Mouse (Mus musculus) stomach, postnatal 0 days (tissue): Measurements from ENCODE around the gene Trpm3. TPM values are rescaled to one million over a fixed set of nuclear protein-coding genes. Genes with fewer than 3 reads are reported as not detected.

Experiments used
- ATAC-seq: fragments of 200-750 bp; cut with Nextera tagmentation; 2 replicates; pipeline ENCODE4 v1.8.0; 2017; ENCODE audit not compliant: low FRiP score, low TSS enrichment
- DNase-seq: peaks from one replicate; pipeline ENCODE4 v3.0.0-alpha.2; 2016; ENCODE audit warnings: low spot score
- H3K27ac ChIP-seq: fragments of 300-500 bp; sonication (generic); replicated peaks from 2 replicates; pipeline ENCODE4 v1.5.1; 2014; ENCODE audit warnings: mild to moderate bottlenecking, control low read depth
- H3K27me3 ChIP-seq: fragments of 300-500 bp; sonication (generic); 2 replicates; pipeline ENCODE4 v1.6.1; 2014; ENCODE audit warnings: low read length; ENCODE audit not compliant: control insufficient read depth, insufficient read depth
- H3K36me3 ChIP-seq: fragments of 300-500 bp; sonication (generic); 2 replicates; pipeline ENCODE4 v1.6.1; 2014; ENCODE audit warnings: low read length, mixed read lengths; ENCODE audit not compliant: control insufficient read depth, insufficient read depth
- H3K4me1 ChIP-seq: fragments of 300-500 bp; sonication (generic); replicated peaks from 2 replicates; pipeline ENCODE4 v1.6.1; 2014; ENCODE audit warnings: antibody characterized with exemption; ENCODE audit not compliant: control insufficient read depth, insufficient read depth
- H3K4me2 ChIP-seq: fragments of 300-500 bp; sonication (generic); replicated peaks from 2 replicates; pipeline ENCODE4 v1.6.1; 2014; ENCODE audit warnings: low read depth, mild to moderate bottlenecking, control low read depth, moderate library complexity
- H3K4me3 ChIP-seq: fragments of 300-500 bp; sonication (generic); 2 replicates; pipeline ENCODE4 v1.5.1; 2014; ENCODE audit warnings: low read depth, low read length, control low read depth
- H3K9ac ChIP-seq: fragments of 300-500 bp; sonication (generic); 2 replicates; pipeline ENCODE4 v1.6.1; 2014; ENCODE audit warnings: mild to moderate bottlenecking, low read length, control low read depth, mixed read lengths
- H3K9me3 ChIP-seq: fragments of 300-500 bp; sonication (generic); 2 replicates; pipeline ENCODE4 v1.6.1; 2016; ENCODE audit warnings: low read length; ENCODE audit not compliant: control insufficient read depth
- CTCF ChIP-seq: IDR thresholded peaks from 2 replicates; pipeline ENCODE4 v1.5.1; 2016; ENCODE audit warnings: antibody characterized with exemption, low read depth, mild to moderate bottlenecking, moderate library complexity
- EP300 ChIP-seq: optimal IDR thresholded peaks from 2 replicates; pipeline ENCODE3; 2016; ENCODE audit warnings: antibody characterized with exemption
- WGBS: fragments of 180-500 bp; shearing (Covaris S2); extraction: QIAGEN DNeasy Blood & Tissue Kit; methylation state at CpG from one replicate; pipeline ENCODE4 v1.1.7; 2014; 5-methylcytosine and 5-hydroxymethylcytosine counted together
- polyA plus RNA-seq: library from polyadenylated mRNA; unstranded; fragments of >200 nt; fragmentation: Nextera tagmentation; extraction: Ambion mirVana; gene quantifications from 2 replicates; pipeline ENCODE4 v1.2.1, GENCODE M21; 2015

Gene Trpm3
- polyA plus RNA-seq, 1 experiment from 2014 or later = 0.33 TPM

DNA sequence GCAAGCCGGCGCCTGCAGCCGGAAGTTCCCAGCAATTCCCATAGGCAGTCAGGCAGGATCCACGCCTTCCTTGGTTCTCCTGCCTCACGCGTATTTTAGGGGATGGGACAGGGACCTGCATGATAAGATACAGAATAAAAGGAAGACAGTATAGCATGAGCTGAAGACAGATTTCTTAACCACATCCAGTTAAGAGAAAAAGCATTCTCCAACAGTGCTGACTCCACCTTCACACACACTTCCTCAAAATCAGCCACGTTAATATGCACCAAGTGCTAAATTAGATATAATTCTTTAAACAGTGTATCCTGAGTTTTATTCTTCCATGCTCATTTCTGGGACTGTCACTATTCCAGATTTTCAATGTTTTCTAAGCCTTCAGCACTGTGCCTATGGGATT, 839.9 kb downstream of the Trpm3 start:
- no peak overlapping the region for H3K9ac ChIP-seq
- H3K4me2 ChIP-seq = no peak overlapping the region
- WGBS = 88% methylated on average over 7 of the region's 7 CpGs
- no peak overlapping the region for H3K4me3 ChIP-seq
- DNase-seq = no peak
- H3K9me3 ChIP-seq = no peaks in the 10 kb centered on the region
- no peaks in the 10 kb centered on the region for H3K4me1 ChIP-seq
- TF ChIP-seq EP300 = no peak
- no peak for TF ChIP-seq CTCF
- H3K27me3 ChIP-seq = no peaks in the 10 kb centered on the region
- H3K27ac ChIP-seq = no peak overlapping the region
- no peaks in the 10 kb centered on the region for H3K36me3 ChIP-seq
- no peak for ATAC-seq

DNA sequence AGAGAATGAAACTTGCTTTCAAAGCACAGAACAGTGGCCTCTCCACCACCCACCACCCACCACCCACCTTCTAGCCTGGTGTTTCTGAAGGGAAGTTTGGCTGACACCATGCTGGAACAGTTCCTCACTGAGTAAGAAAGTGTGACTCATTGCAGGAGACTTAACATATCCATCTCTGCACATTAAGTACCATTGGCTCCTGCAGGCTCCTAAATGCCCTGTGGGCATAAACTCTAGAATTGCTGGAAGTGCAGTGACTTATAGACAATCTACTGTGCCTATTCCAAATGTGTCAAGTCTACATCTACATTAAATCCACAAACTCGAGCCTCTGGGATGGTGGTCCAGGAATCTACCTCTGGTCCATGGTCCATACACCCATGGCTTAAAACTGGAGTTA, 840.3 kb downstream of the Trpm3 start:
- no peak for TF ChIP-seq EP300
- TF ChIP-seq CTCF = no peak
- no peaks in the 10 kb centered on the region for H3K4me1 ChIP-seq
- 47% methylated on average over 1 of the region's 1 CpGs for WGBS
- H3K27me3 ChIP-seq = no peaks in the 10 kb centered on the region
- DNase-seq = no peak
- H3K36me3 ChIP-seq = no peaks in the 10 kb centered on the region
- no peak overlapping the region for H3K9ac ChIP-seq
- no peaks in the 10 kb centered on the region for H3K9me3 ChIP-seq
- no peak overlapping the region for H3K4me2 ChIP-seq
- ATAC-seq = no peak
- no peak overlapping the region for H3K27ac ChIP-seq
- no peak overlapping the region for H3K4me3 ChIP-seq

- no peaks in the 10 kb centered on the region for H3K4me1 ChIP-seq
- no peaks in the 10 kb centered on the region for H3K36me3 ChIP-seq
- no peak for TF ChIP-seq EP300
- TF ChIP-seq CTCF = no peak
- H3K9ac ChIP-seq = no peak overlapping the region
- no peaks in the 10 kb centered on the region for H3K27me3 ChIP-seq
- no peak overlapping the region for H3K27ac ChIP-seq
- ATAC-seq (no peak), DNase-seq (no peak)
- H3K9me3 ChIP-seq = no peaks in the 10 kb centered on the region
- 95% methylated on average over 12 of the region's 12 CpGs for WGBS
- no peak overlapping the region for H3K4me2 ChIP-seq
- H3K4me3 ChIP-seq = no peak overlapping the region
Observed at GRCm38 (mm10) chr19:22987914-22988313, 849.1 kb downstream of the Trpm3 start.

DNA sequence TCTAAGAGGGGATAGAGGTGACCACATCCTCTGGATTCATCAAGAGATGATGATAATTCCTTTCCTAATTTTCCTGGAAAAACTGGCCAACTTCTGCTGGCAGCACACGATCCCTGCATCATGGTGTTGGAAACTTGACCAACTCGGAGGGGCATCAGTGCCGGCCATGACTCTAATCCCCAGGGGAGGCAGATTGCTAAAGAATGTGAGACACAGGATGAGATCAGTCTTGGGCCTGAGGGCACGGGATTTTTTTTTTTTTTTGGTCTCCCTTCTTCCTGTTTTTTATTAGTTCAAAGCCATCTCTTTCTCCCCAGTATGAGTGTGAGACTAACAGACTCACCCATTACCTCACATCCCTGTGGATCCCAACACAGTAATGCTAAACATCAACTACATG, 855.1 kb downstream of the Trpm3 start:
- Histone ChIP-seq H3K27me3 (no peaks in the 10 kb centered on the region), H3K36me3 (no peaks in the 10 kb centered on the region), H3K9ac (no peak overlapping the region), H3K9me3 (no peaks in the 10 kb centered on the region), H3K4me2 (no peak overlapping the region), H3K4me1 (no peaks in the 10 kb centered on the region), H3K27ac (no peak overlapping the region), H3K4me3 (no peak overlapping the region)
- 66% methylated on average over 4 of the region's 4 CpGs for WGBS
- no peak for ATAC-seq
- DNase-seq = no peak
- no peak for TF ChIP-seq EP300
- no peak for TF ChIP-seq CTCF

GRCm38 (mm10) chr19:22994531-22994930, 855.7 kb downstream of the Trpm3 start:
- whole genome bisulfite sequencing = 89% methylated on average over 5 of the region's 5 CpGs
- no peak for ATAC-seq
- H3K36me3 ChIP-seq = no peaks in the 10 kb centered on the region
- no peaks in the 10 kb centered on the region for H3K4me1 ChIP-seq
- H3K4me2 ChIP-seq = no peak overlapping the region
- H3K9me3 ChIP-seq = no peaks in the 10 kb centered on the region
- no peak overlapping the region for H3K27ac ChIP-seq
- TF ChIP-seq EP300 (no peak), CTCF (no peak)
- no peak for DNase-seq
- no peak overlapping the region for H3K9ac ChIP-seq
- no peaks in the 10 kb centered on the region for H3K27me3 ChIP-seq
- no peak overlapping the region for H3K4me3 ChIP-seq

DNA sequence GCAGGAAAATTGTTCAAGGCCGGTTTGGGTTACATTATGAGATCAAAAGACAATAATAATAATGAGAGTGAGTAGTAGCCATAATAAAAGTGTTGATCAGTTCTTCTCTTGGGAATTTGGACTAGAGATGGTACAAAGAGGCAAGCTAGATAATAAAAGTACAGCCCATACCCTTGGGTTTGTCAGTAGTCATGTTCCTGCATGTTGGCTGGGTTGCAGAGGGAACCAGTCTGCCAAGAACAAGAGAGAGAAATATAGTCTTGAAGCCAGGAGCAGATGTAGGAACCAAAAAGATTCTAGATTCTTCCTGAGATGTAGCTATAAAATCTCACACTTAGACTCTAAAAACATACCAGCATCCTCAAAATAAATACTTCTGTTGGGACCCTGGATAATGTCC, 861.4 kb downstream of the Trpm3 start:
- no peaks in the 10 kb centered on the region for H3K9me3 ChIP-seq
- DNase-seq (no peak), ATAC-seq (no peak)
- H3K9ac ChIP-seq = no peak overlapping the region
- H3K27ac ChIP-seq = no peak overlapping the region
- no peak overlapping the region for H3K4me3 ChIP-seq
- no peaks in the 10 kb centered on the region for H3K36me3 ChIP-seq
- WGBS = 87% methylated on average over 1 of the region's 1 CpGs
- H3K27me3 ChIP-seq = no peaks in the 10 kb centered on the region
- TF ChIP-seq EP300 = no peak
- TF ChIP-seq CTCF = no peak
- H3K4me2 ChIP-seq = no peak overlapping the region
- H3K4me1 ChIP-seq = no peaks in the 10 kb centered on the region

DNA sequence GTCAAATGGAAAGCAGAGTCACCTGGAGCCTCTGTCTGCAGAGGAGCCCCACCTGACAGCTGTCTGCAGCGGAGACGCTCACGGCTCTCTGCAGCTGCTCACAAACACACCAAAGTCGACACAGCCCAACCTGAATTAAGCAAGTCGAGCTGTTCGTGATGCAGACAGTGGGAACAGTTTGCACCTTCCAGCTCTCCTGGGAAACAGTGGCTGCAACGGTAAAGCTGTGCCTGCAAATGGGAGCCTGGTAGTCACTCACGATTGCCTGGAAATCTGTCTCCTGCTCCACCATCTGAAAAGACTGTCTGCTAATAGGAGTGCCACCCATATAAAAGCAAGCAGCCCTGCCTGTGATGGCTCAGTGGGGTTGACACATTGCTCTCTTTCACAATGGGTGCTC, 865.0 kb downstream of the Trpm3 start:
- Histone ChIP-seq H3K9me3 (no peaks in the 10 kb centered on the region), H3K36me3 (no peaks in the 10 kb centered on the region), H3K27me3 (no peaks in the 10 kb centered on the region), H3K4me1 (no peaks in the 10 kb centered on the region), H3K4me2 (no peak overlapping the region), H3K4me3 (no peak overlapping the region), H3K9ac (no peak overlapping the region), H3K27ac (no peak overlapping the region)
- TF ChIP-seq EP300 (no peak), CTCF (no peak)
- no peak for ATAC-seq
- WGBS = 21% methylated on average over 8 of the region's 8 CpGs
- no peak for DNase-seq
